Mouse (Mus musculus) spleen, embryonic (tissue): ENCODE data around the gene 3110009E18Rik.

Experiments
- CTCF ChIA-PET: fragments of 350-600 bp; sonication (Branson Sonifier 250); formaldehyde crosslinking; loops from one replicate; lab custom pipeline; 2022; lab: Charles Lee

3110009E18Rik gene

DNA sequence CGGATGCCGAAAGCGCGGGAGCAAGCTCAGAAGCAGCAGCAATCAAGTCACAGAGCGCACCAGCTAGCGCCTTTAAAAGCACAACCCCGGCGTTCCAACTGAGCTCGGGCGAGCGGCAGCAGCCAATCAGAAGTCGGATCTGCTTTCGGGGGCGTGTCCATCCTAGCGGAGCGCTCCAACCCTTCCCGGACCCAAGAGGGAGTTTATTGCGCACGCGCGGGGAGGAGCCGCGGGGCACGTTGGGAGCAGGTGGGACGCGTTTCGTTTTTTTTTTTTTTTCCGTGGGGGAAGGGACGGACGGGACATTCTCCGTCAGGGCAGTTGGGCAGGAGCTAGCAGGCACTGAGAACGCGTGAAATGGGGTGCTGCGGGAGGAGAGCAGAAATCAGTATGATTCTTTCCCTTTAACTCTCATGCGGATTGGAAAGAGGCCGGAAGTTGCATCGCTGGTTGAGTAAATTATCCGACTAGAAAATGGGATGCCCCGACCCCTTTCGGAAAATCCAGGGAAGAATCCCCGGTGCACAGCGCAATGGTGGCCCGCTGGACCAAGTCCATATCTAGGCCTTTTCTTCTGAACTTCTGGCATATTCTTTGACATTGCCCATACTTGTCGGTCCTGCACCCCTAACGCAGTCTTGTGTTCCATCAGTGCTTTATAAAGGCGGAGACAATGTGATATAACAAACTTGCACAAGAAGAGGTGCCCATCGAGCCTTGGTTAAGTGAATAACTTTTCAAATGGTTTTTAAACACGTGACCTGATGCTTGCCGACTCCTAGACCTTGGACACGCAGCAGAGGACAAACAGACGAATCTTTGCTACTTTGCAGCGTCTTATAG is at the start of gene 3110009E18Rik, which contains the start of gene Dbi:
Gene 3110009E18Rik, plus strand, starts transcription at position 219 of the 843 bp plus-strand sequence.
Gene Dbi, minus strand, starts transcription at position 110 of the 843 bp plus-strand sequence.
- CTCF ChIA-PET = no interaction called here

- CTCF ChIA-PET = no interaction called here
These were observed 48.1 kb upstream of the 3110009E18Rik start for GRCm38 (mm10) chr1:120072900-120073299.

- CTCF ChIA-PET = interaction anchor here (0.6 kb wide), 1 partner anchor 23 kb away, joined by 3 read pairs; no protein-coding TSS in a partner anchor
These were observed 47.3 kb upstream of the 3110009E18Rik start, which contains the start of gene Tmem37 for GRCm38 (mm10) chr1:120073519-120074306. Tmem37 (minus strand) TSS chr1:120074074.

- CTCF ChIA-PET = interaction anchor here (0.6 kb wide), 1 partner anchor 23 kb away, joined by 3 read pairs; no protein-coding TSS in a partner anchor
These were observed 46.7 kb upstream of the 3110009E18Rik start for GRCm38 (mm10) chr1:120074307-120074702.

- CTCF ChIA-PET = no interaction called here
These were observed 46.1 kb upstream of the 3110009E18Rik start for GRCm38 (mm10) chr1:120074931-120075330.

GRCm38 (mm10) chr1:120075507-120075906 is 45.5 kb upstream of the 3110009E18Rik start:
- CTCF ChIA-PET = no interaction called here

- CTCF ChIA-PET = no interaction called here
These were observed 43.1 kb upstream of the 3110009E18Rik start for GRCm38 (mm10) chr1:120077746-120078410.

DNA sequence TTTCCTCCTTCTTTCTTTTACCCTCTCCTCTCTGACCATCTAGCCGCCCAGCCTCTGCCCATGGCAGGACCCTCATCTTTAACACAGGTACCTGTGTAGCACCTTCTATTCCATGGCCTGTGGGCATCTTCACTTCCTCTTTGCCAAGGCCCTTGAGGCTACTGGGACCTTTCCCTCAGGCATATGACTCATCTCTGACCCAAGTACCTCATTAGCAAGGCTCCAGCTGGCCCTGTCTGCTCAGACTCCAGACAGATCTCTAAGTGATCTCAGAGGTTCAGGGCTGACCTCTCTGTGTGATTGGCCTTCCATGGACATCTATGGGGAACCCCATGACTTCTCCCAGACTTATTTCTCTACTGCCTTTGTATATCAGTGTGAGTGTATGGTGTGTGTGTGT is 40.4 kb upstream of the 3110009E18Rik start:
- CTCF ChIA-PET = no interaction called here

DNA sequence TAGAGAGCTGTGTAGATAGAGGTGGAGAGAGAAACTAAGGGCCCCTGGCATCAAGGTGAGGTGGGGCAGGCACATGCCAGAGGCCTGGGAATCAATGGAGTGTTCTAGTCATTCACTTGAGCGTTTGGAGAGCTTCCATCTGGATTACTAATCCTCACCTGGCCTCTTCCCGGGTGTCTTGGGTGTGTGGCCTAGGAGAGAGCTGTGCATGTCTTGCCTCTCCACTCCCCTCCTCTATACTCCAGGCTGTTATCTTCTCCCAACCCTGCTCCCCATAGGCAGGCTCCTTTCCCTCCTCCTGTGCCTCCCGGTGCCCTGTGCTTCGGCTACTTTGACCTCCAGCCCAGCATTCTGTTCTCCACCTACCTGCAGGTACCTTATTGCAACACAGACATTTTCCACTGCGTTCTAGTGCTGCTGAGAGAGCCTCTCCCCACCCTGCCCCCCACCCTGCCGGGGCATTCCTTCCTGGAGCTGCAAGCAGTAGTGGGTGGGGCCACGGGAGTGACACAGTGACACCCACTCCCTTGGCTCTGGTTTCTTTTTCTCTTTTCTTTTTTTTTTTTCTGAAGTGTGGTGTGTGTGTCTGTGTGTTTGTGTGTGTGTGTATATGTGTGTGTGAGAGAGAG is 37.9 kb upstream of the 3110009E18Rik start:
- CTCF ChIA-PET = no interaction called here

GRCm38 (mm10) chr1:120083921-120084517 is 37.0 kb upstream of the 3110009E18Rik start:
- CTCF ChIA-PET = no interaction called here

DNA sequence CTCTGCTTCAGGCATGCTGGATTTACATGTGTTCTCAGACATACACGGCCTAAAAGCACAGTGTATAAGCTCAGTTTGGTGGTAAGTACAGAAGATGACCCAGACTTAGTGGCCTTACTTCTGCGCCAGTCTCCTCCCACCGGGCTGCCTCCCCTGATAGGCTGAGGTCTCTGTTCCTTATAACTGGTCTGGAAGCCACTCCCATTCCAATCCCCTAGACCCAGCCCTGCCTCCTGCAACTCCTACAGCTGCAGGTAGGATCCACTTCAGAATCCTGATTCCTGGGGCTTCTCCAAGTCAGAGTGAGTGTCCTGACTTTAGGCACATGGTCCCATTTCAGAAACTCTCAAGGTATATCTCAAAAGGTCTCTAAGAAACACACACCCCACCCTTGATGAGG is 35.3 kb upstream of the 3110009E18Rik start:
- CTCF ChIA-PET = interaction anchor here (0.9 kb wide), 1 partner anchor 9 kb away, joined by 5 read pairs; no protein-coding TSS in a partner anchor

GRCm38 (mm10) chr1:120086644-120087043 is 34.3 kb upstream of the 3110009E18Rik start:
- CTCF ChIA-PET = no interaction called here

DNA sequence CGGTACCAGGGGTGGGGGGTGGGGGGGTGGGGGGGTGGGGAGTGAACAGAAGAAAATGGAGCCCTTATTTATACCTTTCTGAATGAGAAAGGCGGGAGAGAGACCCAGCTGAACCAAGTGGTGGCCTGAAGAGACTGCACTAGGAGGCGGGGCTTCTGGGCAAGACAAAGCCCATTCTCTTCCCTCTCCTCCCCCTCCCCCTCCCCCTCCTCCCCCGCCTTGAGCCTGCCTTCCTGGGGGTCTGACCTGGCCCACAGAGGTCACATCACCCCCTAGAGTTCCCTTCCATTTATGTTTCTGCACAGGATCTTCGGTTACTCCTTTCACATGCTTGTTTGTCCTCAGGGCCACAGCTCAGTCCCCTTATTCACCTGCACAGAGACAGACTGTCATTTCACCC is 31.8 kb upstream of the 3110009E18Rik start:
- CTCF ChIA-PET = no interaction called here

- CTCF ChIA-PET = no interaction called here
These were observed 30.0 kb upstream of the 3110009E18Rik start for GRCm38 (mm10) chr1:120090880-120091570.

DNA sequence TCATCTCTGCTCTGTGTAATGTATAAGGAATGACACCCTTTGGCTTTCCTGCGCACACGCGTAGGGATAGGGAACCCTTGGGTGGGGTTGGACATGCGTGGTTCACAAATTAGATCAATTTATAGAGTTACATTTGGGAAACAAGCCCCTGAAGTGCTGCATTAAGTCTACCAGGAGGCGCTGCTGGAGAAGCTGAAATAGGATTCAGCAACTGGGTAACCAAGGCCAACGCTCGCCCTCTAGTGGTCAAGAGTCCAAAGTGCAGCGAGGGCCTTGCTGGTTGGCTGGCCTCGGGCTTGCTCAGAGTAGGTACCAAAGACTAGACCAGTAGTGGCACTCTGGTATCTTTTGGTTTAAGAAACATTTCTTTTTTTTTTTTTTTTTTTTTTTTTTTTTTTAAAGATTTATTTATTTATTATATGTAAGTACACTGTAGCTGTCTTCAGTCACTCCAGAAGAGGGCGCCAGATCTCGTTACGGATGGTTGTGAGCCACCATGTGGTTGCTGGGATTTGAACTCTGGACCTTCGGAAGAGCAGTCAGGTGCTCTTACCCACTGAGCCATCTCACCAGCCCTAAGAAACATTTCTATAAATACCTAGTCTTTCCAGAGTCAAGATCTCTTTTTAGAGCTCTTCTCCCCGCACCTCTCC is 27.4 kb upstream of the 3110009E18Rik start:
- CTCF ChIA-PET = interaction anchor here (0.6 to 1.0 kb wide), 2 partner anchors 8 to 462 kb away, joined by 3 to 5 read pairs; no protein-coding TSS in a partner anchor

DNA sequence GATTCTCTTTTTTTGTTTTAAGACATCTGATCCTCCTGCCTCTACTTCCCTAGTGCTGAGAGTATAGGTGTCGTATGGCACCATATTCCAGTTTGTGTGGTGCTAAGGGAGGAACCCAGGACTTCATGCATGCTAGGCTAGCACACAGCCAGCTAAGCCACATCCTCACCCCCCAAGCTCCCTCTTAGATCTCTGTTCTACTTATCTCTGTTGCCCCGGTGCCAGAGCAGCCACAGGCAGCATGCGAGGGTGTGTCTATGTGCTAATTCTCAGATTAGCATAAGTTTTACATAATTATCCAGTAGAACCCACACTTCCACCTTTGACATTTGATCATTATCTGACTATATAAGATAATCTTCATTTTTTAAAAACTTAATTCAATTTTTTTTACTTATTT is 26.1 kb upstream of the 3110009E18Rik start:
- CTCF ChIA-PET = interaction anchor here (1.0 kb wide), 1 partner anchor 10 kb away, joined by 5 read pairs; no protein-coding TSS in a partner anchor

- CTCF ChIA-PET = interaction anchor here (0.8 kb wide), 1 partner anchor 10 kb away, joined by 3 read pairs; no protein-coding TSS in a partner anchor
These were observed 22.7 kb upstream of the 3110009E18Rik start for GRCm38 (mm10) chr1:120098327-120098726.

DNA sequence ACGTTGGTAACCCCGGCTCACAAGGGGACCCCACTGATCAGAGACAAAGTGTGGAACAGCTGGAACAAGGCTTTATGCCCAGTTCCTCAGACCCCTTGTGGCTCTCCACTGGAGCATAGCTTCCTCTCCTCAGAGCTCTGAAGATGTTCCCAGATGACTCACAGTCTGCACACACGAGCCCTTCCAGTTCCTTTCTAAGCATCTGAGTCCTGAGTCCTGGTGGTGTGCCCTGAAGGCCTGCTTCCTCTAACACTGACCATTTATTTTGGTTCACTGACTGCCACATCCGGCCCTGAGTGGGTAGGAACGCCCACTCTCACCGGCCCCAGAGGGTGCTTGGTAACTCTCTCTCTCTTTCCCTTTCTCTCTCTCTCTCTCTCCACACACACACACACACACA is 21.5 kb upstream of the 3110009E18Rik start:
- CTCF ChIA-PET = no interaction called here
